Mouse (Mus musculus) kidney, embryonic 14.5 days (tissue): ENCODE data around the gene Ces1a. TPM values are rescaled to one million over a fixed set of nuclear protein-coding genes. Genes with fewer than 3 reads are reported as not detected.

Experiments
- ATAC-seq: fragments of 200-750 bp; cut with Nextera tagmentation; 2 replicates; pipeline ENCODE4 v1.8.0; 2017; ENCODE audit warnings: moderate number of reproducible peaks, mild to moderate bottlenecking, moderate TSS enrichment, moderate library complexity; ENCODE audit not compliant: low FRiP score, low TSS enrichment
- H3K27ac ChIP-seq: fragments of 300-500 bp; sonication (generic); 2 replicates; pipeline ENCODE4 v1.5.1; 2014; ENCODE audit warnings: low read depth, mild to moderate bottlenecking, low read length, moderate library complexity, mixed read lengths
- H3K27me3 ChIP-seq: fragments of 300-500 bp; sonication (generic); 2 replicates; pipeline ENCODE4 v1.6.1; 2014; ENCODE audit warnings: mild to moderate bottlenecking, low read length; ENCODE audit not compliant: control insufficient read depth, insufficient read depth
- H3K36me3 ChIP-seq: fragments of 300-500 bp; sonication (generic); 2 replicates; pipeline ENCODE4 v1.6.1; 2014; ENCODE audit warnings: low read length, mixed read lengths; ENCODE audit not compliant: control insufficient read depth, insufficient read depth
- H3K4me1 ChIP-seq: fragments of 300-500 bp; sonication (generic); 2 replicates; pipeline ENCODE4 v1.6.1; 2014; ENCODE audit warnings: low read length, mixed read lengths; ENCODE audit not compliant: control insufficient read depth, insufficient read depth
- H3K4me2 ChIP-seq: fragments of 300-500 bp; sonication (generic); replicated peaks from 2 replicates; pipeline ENCODE4 v1.6.1; 2014; ENCODE audit warnings: low read depth, mild to moderate bottlenecking, low read length
- H3K4me3 ChIP-seq: fragments of 300-500 bp; sonication (generic); 2 replicates; pipeline ENCODE4 v1.5.1; 2014; ENCODE audit warnings: mild to moderate bottlenecking, low read length
- H3K9ac ChIP-seq: fragments of 300-500 bp; sonication (generic); 2 replicates; pipeline ENCODE4 v1.6.1; 2014; ENCODE audit warnings: low read depth, mild to moderate bottlenecking, low read length, moderate library complexity
- H3K9me3 ChIP-seq: fragments of 300-500 bp; sonication (generic); 2 replicates; pipeline ENCODE4 v1.6.1; 2016; ENCODE audit warnings: low read length; ENCODE audit not compliant: control insufficient read depth
- WGBS: fragments of 180-500 bp; shearing (Covaris S2); extraction: QIAGEN DNeasy Blood & Tissue Kit; methylation state at CpG from one replicate; pipeline ENCODE4 v1.1.7; 2014; 5-methylcytosine and 5-hydroxymethylcytosine counted together
- polyA plus RNA-seq: library from polyadenylated mRNA; unstranded; fragments of >200 nt; fragmentation: Nextera tagmentation; extraction: Ambion mirVana; gene quantifications from 2 replicates; pipeline ENCODE4 v1.2.1, GENCODE M21; 2014

Gene Ces1a
- not detected in 2 replicates for polyA plus RNA-seq

DNA sequence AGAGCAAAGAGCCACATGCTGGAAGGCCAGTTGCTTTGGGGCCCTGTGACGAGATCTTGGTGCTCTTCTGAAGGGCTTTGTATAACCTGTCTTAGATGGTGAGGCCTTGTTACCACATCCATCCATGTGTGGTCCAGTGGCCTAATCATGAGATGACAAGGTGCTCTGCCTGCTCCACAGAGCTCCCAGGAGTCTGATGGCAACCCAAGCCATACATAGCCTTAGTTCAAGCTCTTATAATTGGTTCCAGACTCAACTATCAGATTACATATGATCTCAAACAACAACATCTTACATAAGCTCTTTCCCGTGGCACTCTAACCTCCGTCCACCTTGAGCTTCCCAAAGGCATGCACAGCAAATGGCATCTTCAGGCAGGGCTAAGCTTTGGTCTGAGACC is at the start of gene Ces1a:
Gene Ces1a (minus strand): TSS at position 101 of the 400 bp plus-strand sequence.
- Histone ChIP-seq H3K4me3 (no peak within 1 kb of the TSS), H3K9me3 (no peaks in the 10 kb centered on the region), H3K4me2 (no peak within 1 kb of the TSS), H3K9ac (no peak within 1 kb of the TSS), H3K4me1 (no peaks in the 10 kb centered on the region), H3K27me3 (no peaks in the 10 kb centered on the region), H3K27ac (no peak within 1 kb of the TSS), H3K36me3 (no peaks in the 10 kb centered on the region)
- ATAC-seq, result no peak
- WGBS, result 82% methylated on average over 3 of the region's 3 CpGs

GRCm38 (mm10) chr8:93095376-93095775 is 47.4 kb upstream of the Ces1a start:
- no peak overlapping the region for H3K4me3 ChIP-seq
- H3K9ac ChIP-seq, result no peak overlapping the region
- H3K27ac ChIP-seq, result no peak overlapping the region
- H3K4me2 ChIP-seq, result no peak overlapping the region
- no peaks in the 10 kb centered on the region for H3K9me3 ChIP-seq
- H3K4me1 ChIP-seq, result no peaks in the 10 kb centered on the region
- no peaks in the 10 kb centered on the region for H3K27me3 ChIP-seq
- ATAC-seq, result peak; percentile 64; the same call in 1 of the 2 replicates
- no peaks in the 10 kb centered on the region for H3K36me3 ChIP-seq

DNA sequence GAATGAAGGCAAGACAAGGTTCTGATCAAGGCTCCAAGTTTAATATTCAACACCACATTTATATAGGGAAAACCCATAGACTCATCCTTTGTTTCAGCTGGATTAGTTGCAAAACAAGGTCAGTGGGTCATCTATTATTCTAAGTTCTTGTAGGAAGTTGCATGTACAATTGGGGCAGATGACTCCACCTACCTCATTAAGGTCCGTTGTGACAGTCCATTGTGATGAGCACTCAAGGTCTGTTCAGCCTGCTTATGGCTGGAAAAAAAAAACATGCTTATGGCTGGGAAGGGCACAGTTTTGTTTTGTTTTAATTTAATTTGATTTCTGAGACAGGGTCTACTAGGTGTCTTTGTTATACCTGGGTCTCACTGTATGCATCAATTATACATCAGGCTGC is 43.3 kb upstream of the Ces1a start:
- H3K9me3 ChIP-seq, result no peaks in the 10 kb centered on the region
- no peaks in the 10 kb centered on the region for H3K27me3 ChIP-seq
- H3K4me1 ChIP-seq, result no peaks in the 10 kb centered on the region
- H3K4me3 ChIP-seq, result no peak overlapping the region
- H3K36me3 ChIP-seq, result no peaks in the 10 kb centered on the region
- H3K27ac ChIP-seq, result no peak overlapping the region
- no peak overlapping the region for H3K9ac ChIP-seq
- 75% methylated on average over 1 of the region's 1 CpGs for WGBS
- H3K4me2 ChIP-seq, result no peak overlapping the region
- ATAC-seq, result no peak

DNA sequence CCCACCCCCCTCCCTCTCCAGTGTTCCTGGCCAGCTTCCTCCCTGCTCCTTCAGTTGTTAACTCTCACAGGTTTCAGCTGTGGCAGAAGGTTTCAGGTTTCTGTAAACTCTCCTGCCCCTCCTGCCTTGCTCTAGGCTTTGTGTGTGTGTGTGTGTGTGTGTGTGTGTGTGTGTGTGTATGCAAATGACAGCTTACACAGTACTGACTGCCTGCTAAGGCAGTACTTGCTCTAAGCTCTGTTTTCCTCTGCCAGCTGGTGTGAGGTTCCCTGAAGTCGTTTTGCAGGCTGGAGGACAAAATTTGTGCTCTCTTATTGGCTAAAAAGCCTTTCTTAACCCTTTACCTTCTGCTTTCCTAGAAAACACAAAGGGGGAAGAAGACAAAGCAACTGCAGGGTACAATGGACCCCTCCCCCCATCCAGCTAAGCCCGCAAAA is 40.7 kb upstream of the Ces1a start:
- Histone ChIP-seq H3K27ac (no peak overlapping the region), H3K4me3 (no peak overlapping the region), H3K9ac (no peak overlapping the region), H3K36me3 (no peaks in the 10 kb centered on the region), H3K27me3 (no peaks in the 10 kb centered on the region), H3K4me2 (peak overlapping the region; percentile 0; the same call in 1 of the 2 replicates), H3K4me1 (no peaks in the 10 kb centered on the region), H3K9me3 (no peaks in the 10 kb centered on the region)
- peak; percentile 96 for ATAC-seq
- 6% methylated on average over 2 of the region's 2 CpGs for WGBS

DNA sequence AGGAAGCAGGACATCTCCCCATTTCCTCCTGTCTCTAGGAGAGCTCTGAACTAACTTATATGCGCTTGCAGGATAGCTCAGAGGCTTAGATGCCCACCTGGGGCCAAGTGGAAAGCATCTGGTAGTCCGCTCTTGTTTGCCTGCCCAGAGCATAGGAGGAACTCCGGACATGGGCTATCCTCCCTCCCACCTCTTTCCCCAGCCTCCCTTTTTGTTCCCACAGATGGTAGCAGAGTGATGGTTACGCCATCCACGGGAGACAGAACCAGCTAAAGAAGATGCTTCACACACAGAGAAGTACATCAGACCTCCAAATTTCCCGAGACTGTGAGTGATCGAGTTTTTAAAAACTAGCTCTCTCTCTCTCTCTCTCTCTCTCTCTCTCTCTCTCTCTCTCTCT is 40.2 kb upstream of the Ces1a start:
- Histone ChIP-seq H3K27me3 (no peaks in the 10 kb centered on the region), H3K9me3 (no peaks in the 10 kb centered on the region), H3K27ac (no peak overlapping the region), H3K9ac (no peak overlapping the region), H3K4me2 (no peak overlapping the region; the same call in 1 of the 2 replicates), H3K4me1 (no peaks in the 10 kb centered on the region), H3K36me3 (no peaks in the 10 kb centered on the region), H3K4me3 (no peak overlapping the region)
- WGBS, result 21% methylated on average over 7 of the region's 7 CpGs
- ATAC-seq, result peak; percentile 71; the same call in 1 of the 2 replicates

DNA sequence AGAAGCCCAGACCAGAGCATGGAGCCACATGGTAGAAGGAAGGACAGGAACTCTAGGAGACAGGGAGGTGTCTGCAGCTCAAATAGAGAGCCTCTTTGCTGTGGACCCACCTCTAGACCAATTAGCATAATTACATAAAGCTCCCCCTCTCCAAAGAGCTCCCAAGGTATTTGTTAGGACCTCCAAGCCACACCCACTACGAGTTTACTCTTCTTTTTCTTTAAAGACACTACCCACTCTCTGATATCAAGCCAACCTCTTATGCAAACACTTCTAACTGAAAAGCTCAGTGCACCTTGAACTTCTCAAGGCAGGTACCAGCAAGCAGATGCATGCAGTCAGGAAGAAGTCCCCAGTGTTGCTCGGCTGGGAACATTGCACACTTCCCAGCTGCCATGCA is 31.9 kb upstream of the Ces1a start, which contains the start of gene Ces1b:
Gene Ces1b (minus strand): TSS at position 131 of the 400 bp plus-strand sequence.
- Histone ChIP-seq H3K9me3 (no peaks in the 10 kb centered on the region), H3K9ac (no peak within 1 kb of the TSS), H3K4me3 (no peak within 1 kb of the TSS), H3K36me3 (no peaks in the 10 kb centered on the region), H3K27ac (no peak within 1 kb of the TSS), H3K4me2 (no peak within 1 kb of the TSS), H3K27me3 (no peaks in the 10 kb centered on the region), H3K4me1 (no peaks in the 10 kb centered on the region)
- no peak for ATAC-seq
- WGBS, result 71% methylated on average over 2 of the region's 2 CpGs

GRCm38 (mm10) chr8:93075251-93075650 is 27.3 kb upstream of the Ces1a start:
- Histone ChIP-seq H3K9ac (no peak overlapping the region), H3K9me3 (no peaks in the 10 kb centered on the region), H3K27ac (no peak overlapping the region), H3K4me2 (no peak overlapping the region), H3K4me1 (no peaks in the 10 kb centered on the region), H3K4me3 (no peak overlapping the region), H3K36me3 (no peaks in the 10 kb centered on the region), H3K27me3 (no peaks in the 10 kb centered on the region)
- ATAC-seq, result no peak
- 90% methylated on average over 4 of the region's 4 CpGs for WGBS

DNA sequence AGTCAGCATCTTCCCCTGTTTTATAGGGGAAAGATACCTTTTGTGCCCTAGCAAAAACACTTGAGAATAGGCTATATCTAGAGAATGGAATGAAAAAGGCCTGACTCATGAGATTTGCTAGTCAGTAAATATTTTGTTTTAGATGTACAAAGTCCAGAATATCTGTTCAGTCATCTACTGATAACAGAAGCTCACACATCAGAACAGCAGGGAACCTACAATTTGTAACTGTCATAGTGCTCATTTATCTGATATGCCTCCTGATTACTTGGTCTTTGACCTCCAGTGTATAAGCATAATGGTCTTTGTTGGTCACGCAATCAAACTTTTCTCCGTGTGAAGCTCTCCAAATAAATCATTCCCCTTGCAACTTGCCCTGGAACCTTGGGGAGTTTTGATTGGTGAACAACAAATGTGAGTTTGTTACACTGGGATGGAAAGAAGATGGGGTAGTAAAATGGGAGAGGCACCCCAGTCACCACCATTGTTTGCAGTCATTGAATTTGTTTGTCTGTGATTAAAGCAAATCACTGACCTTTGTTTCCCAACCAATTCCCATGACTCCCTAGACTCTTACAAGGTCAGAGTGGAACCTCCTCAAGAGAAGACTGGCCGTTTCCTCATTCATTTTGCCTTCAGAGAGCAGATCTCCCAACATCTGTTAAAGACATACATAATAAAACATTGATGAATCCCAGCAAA is 15.6 kb upstream of the Ces1a start:
- no peaks in the 10 kb centered on the region for H3K27me3 ChIP-seq
- no peak overlapping the region for H3K27ac ChIP-seq
- H3K9ac ChIP-seq, result no peak overlapping the region
- ATAC-seq, result no peak
- H3K4me2 ChIP-seq, result no peak overlapping the region
- H3K4me1 ChIP-seq, result no peaks in the 10 kb centered on the region
- H3K9me3 ChIP-seq, result no peaks in the 10 kb centered on the region
- 61% methylated on average over 3 of the region's 3 CpGs for WGBS
- no peak overlapping the region for H3K4me3 ChIP-seq
- no peaks in the 10 kb centered on the region for H3K36me3 ChIP-seq

DNA sequence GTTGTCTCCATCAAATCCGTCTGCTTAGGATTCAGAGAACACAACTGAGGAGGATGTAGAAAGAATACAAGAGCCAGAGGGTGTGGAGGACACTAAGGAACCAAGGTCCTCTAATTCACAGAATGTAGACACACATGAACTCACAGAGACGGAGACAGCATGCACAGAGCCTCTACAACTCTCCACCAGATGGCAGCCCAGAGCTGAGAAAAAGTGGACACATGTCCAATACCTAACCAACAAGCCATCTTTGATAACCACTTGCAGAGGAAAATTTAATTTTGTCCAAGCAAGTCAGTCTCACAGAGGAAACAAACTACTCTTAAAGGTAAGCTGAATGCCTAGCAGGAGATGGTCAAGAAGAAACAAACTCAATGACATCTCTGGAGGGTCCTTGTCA is 11.2 kb upstream of the Ces1a start:
- no peak overlapping the region for H3K27ac ChIP-seq
- no peak overlapping the region for H3K4me2 ChIP-seq
- H3K9me3 ChIP-seq, result no peaks in the 10 kb centered on the region
- no peak for ATAC-seq
- no peak overlapping the region for H3K4me3 ChIP-seq
- no peaks in the 10 kb centered on the region for H3K27me3 ChIP-seq
- H3K9ac ChIP-seq, result no peak overlapping the region
- no peaks in the 10 kb centered on the region for H3K4me1 ChIP-seq
- WGBS, result 11% methylated on average over 2 of the region's 2 CpGs
- no peaks in the 10 kb centered on the region for H3K36me3 ChIP-seq
